Mouse (Mus musculus): ENCODE results near the gene Wnt3a.
"Not testable (repeated sequence)": the region's sequence is repeated elsewhere in the genome, so short reads cannot be mapped to it uniquely, and the experiment has no call there.

Wnt3a gene

DNA sequence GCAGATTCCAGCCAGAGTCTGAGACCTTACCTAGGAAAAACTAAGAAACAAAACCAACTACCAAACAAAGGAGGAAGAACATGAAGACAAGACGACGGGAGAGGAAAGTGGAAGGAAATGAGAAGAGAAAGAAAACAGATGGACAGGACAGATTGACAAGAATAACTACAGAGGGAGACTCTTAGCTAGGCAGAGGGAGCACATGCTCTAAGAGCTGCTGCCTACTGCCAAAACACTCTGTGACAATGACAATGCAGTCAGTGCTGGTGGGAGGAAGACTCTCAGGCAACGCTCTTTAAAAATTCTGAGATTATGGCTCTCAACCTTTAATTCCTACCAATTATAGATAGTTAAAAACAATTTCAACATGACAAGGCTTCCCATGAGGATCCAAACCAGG lies 73.6 kb downstream of the Wnt3a start:
- no peak for DNase-seq

DNA sequence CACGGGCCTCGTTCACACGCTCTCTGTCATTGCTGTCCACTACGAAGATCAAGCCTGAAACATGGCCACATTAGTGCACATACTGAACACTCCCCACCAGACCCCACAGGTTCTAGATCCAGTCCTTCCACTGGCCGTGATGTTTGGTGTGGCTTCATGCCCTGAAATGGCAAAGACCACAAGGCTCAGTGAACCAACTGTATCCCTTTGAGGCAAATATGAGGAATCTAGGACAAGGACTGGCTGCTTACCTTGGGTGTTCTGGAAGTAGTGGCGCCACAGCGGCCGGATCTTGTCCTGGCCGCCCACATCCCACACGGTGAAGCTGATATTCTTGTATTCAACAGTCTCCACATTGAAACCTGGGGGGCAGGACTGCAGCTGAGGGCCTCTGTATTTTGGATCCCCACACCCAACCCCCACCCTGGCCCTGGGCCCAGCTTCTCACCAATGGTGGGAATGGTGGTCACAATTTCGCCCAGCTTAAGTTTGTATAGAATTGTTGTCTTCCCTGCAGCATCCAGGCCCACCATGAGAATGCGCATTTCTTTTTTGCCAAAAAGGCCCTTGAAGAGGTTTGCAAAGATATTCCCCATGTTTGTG lies 77.6 kb downstream of the Wnt3a start:
- DNase-seq = no peak

DNA sequence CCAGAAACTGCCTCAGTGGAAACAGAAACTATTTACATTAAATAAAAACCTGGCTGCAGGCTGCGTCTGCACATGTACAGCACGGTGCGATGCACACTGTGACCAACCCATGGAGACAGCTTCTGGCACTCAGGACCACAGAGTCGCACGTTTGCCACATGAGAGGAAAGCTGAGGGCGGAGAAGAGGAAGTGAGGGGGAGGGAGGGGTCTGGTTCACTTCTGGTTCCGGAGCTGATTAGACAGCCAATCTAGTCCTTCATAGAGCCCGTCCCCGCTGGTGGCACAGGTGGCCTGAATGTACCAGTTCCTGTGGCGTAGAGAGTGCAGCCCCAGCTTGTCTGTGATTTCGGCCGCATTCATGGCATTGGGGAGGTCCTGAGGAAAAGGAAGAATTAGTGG lies 78.2 kb downstream of the Wnt3a start:
- not testable (repeated sequence) for DNase-seq

DNA sequence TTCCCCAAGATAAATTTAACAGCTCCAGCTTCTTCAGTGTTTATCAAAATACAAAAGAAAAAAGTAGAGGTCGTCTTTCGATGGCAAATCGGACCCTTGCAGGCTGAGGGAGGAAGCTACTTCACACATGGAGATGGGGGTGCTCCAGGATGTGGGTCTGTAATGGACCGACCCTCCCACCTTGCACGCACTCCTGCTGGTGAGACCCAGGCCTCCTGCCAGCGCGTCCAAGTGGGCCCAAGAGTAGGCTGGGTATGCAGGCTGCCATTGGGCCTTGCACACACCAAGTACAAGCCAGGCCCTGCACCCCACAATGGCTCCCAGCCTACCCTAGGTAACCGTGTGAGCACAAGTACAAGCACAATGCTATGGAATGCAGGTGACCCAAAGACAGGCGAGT lies 79.0 kb downstream of the Wnt3a start:
- DNase-seq = not testable (repeated sequence)

DNA sequence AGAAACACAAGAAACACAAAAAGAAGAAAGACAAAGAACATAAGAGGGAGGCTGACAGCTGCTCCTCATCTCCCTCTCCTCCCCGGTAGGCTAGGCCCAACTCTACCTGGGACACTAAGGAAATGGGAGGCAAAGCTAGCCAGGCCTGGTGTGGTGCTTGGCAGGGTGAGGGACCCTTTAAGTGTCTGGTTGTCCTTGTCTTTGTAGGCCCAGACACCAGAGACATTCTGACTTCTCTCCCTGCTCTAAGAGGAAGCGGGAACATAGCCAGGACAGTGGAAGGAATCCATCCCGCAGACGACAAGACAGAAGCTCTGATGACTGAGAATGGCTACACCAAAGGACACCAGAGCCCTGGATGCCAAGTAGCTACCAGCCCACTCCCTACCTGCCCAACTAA lies 80.5 kb downstream of the Wnt3a start:
- DNase-seq = no peak

DNA sequence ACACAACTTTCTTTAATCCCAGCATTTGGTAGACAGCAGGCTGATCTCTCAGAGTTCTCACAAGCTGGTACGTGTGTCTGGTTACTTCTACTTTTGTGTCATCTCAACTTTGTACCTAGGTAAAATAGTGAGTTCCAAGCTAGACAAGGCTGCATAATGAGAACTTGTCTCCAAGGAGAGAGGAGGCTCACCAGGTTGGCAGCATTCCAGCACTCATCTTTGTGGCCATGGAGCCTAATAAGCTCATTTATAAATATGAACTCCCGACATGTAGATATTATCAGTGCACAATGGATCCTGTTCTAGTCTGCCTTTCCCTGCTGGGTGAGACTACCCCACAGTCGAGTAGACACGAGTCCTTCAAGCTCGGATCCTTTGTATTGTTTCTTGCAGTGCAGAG lies 81.0 kb downstream of the Wnt3a start:
- DNase-seq = no peak

DNA sequence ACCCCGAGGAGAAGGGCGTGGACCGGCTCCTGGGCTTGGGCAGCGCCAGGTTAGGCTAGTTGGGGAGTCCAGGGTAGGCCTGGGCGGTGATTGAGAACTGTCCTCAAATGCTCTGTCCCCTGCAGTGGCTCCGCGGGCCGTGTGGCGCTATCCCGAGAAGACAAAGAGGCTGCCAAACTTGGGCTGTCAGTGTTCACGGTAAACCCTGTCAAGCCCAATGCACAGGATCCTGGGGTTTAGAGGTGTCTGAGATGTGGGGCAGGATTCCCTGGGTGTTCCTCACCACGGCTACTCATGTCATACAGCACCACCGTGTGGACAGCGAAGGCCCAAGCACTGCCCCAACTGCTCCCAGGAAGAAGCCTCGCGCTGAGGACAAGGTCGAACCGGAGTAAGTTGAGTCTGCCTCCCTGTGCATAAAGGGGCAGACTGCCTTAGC lies 81.5 kb downstream of the Wnt3a start:
- peak; percentile 80 for DNase-seq

DNA sequence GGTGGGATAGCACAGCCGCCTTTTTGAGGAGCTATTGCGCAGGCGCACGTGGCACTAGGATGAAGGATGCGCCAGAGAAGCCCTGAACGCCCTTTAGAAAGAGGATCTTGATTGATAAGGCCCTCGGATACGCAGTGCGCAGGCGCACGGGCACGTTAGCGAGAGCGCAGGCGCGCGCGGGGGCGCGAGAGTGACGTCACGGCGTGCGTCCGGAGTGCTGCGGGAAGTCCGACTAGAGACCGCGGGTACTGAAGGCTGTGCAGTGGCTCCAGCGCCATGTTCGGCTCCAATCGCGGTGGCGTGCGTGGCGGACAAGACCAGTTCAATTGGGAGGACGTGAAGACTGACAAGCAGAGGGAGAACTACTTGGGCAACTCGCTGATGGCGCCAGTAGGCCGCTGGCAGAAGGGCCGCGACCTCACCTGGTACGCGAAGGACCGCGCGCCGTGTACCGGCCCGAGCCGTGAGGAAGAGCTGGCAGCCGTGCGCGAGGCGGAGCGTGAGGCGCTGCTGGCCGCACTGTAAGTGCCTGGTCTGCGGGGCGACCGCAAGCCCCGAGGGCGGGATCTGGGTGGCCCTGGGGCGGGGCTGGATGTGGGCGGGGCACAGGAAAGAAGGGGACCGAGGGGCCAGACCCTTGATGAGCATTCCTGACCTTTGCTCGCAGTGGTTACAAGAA lies 82.3 kb downstream of the Wnt3a start, which contains the start of gene 2310033P09Rik:
Gene 2310033P09Rik (plus strand): TSS at position 169 of the 679 bp plus-strand sequence.
- DNase-seq = peak; percentile 95

DNA sequence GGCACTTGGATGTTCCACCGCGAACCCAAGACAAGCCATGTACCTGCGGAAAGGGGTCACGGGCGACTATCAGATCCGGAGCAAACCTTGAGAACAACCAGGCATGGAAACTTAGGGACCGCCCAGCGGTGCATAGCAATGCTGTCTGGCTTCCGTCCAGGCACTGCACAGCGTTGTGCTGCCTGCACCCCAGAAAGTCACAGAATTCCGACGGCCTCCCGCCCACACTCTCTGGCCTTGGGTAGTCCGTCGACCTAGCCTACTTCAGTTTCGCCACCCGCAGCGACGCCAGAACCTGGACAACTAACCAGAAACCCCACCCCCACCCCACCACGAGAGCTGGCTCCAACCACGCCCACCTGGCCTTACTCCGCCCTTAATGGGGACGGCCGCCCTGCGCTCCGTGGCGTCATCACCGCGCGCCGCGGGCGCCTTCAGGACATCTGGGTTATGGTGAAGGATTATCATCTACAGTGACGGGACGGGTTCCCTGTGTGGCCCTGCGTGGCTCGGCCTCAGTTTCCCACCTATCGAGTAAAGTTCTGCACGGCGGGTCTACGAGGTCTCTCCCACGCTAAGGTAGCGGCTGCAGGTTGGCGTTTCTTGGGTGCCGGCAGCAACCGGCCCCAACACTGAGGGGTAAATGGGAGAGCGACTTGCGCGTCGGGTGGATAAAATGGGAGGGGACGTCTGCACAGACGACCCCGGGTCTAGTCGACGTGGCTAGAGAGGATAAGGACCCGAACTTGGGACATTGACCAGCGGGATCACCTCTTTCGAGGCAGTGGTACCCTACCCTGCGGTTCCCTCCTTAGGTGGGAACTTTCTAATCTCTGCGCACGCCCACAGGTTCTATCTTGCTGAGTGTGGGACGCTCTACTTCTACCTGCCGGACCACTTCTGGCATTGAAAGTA lies 88.2 kb downstream of the Wnt3a start, which contains the start of gene Mrpl55:
Gene Mrpl55 (plus strand): TSS at position 406 of the 915 bp plus-strand sequence.
- peak; percentile 97 for DNase-seq

DNA sequence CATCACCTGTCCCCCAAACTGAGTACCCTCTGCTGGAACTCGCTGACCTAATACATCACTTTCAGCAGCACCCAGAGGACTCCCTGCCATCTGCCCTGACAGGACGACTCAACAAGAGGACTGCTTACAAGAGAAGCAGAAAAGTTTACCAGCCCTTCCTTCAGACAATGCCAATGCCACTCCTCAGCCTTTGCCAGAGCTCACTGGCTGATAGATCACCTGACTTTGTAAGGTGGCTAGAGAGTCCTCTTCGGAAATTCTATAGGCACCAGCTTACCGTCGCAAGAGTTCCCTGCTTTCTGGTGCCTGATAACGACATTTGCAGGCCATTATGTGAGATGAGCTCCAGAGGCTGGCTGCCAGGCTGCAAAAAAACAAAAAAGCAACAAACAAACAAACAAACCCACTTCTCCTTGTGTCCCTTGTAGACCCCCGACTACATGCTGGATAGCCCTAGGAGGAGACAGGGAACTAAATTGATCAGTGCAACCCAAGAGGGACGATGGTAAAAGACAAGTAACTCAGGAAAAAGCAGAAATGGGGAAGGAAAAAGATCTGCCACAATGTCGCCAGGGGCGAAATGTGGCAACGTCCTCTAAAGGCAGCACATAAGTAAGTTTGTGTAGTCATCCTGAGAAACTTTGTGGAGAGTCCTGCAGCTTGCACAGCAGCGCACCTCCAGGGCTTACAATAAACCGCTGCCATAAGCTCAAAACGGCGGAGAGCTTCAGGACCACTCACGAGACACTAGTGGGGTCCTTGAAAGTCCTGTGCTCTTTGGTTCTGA lies 89.1 kb downstream of the Wnt3a start:
- DNase-seq = no peak

Measured in kidney, postnatal 14 days (tissue).